Mouse (Mus musculus): Measurements from ENCODE around the gene Tbcc. TPM values are rescaled to one million over a fixed set of nuclear protein-coding genes. Genes with fewer than 3 reads are reported as not detected.
"Not testable (repeated sequence)": the region's sequence is repeated elsewhere in the genome, so short reads cannot be mapped to it uniquely, and the experiment has no call there.

Gene Tbcc
- 10 to 100 TPM; 15.9 to 16.6 TPM for total RNA-seq (2021)

DNA sequence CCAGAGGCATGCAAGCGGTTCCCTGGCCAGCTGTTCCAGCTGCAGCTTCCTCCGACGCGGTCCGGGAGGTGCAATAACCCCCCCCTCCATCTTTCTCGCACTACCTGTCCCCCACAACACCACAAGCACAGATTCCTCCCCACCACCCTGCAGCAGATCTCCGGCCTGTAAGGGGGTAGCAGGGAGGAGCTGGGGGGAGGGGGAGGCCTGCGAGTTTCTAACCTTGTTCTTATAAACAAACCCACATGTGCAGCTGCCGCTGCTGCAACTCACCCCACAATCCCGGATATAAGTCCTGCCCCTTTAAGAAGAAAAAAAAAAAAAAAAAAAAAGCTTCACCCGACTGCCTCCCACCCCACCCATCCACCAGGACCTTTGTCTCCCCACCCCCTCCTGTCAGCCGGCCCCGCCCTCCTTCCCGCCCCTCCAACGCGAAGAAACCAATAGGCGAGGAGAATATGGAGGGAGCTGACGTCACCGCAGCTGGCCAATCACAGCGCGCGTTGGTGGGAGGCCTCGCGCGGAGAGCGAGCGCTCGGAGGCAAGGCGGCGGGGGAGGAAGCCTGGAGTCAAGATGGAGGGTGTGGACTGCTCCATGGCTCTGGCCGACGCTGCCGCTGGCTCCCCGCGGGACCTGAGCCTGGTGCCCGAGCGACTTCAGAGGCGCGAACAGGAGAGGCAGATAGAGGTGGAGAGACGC is at the start of gene Tbcc:
TSS of gene Tbcc (plus strand) at position 569 of the 700 bp plus-strand sequence.
- peak; percentile 94 to 96 for DNase-seq
- intact Hi-C loops (cut with DNase I) = loop anchor here (1.0 kb wide), 1 partner anchor 108 kb away; the partner anchor contains the start of gene Rpl7l1

- intact Hi-C loops (cut with DNase I) = no loop called here
- no peak for DNase-seq
These were observed 47.5 kb upstream of the Tbcc start for GRCm38 (mm10) chr17:46843022-46843421.

DNA sequence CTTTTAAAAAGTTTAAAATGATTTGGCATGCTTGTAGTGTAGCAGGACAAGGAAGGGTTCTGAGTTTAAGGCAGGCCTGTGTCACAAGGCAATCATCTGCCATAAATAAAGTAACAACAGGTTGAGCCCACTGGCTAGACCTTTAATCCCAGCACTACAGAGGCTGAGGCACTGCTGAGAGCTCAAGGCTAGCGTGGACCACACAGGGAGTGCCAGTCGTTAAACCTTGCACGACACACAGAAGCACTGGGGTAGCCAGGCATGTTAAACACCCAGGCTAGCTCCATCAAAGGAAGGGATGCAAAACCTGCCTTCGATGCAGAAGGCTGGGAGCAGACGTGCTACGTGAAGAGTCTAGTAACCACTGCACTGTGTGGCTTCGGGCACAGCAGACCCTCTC is 46.8 kb upstream of the Tbcc start:
- DNase-seq = no peak
- intact Hi-C loops (cut with DNase I) = no loop called here

- intact Hi-C loops (cut with DNase I) = no loop called here
These were observed 45.7 kb upstream of the Tbcc start for GRCm38 (mm10) chr17:46844811-46845210.

GRCm38 (mm10) chr17:46845262-46845661 is 45.2 kb upstream of the Tbcc start:
- intact Hi-C loops (cut with DNase I) = no loop called here
- DNase-seq = no peak

More at GRCm38 (mm10) chr17:46844811-46845210, 45.7 kb upstream of the Tbcc start:
- no peak for DNase-seq

DNA sequence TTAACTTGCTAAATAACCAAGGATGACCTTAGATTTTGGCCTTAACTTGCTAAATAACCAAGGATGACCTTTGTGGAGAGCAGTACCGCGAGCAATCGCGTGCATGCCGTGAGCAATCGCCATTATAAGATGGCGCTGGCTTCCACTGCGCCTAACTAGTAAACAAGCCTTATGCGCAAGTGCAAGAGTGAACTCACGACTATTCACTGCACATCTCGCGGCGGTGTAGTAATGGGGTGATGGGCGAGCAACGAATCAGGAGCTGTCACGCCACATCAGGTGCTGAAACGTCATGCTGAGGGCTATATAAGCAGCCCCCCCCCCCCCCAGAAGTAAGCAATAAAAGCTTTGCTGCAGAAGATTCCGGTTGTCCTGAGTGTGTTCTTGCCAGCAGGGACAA is 43.9 kb upstream of the Tbcc start:
- intact Hi-C loops (cut with DNase I); DNase-seq: not testable (repeated sequence)

- no peak for DNase-seq
- intact Hi-C loops (cut with DNase I) = no loop called here
These were observed 43.3 kb upstream of the Tbcc start for GRCm38 (mm10) chr17:46847206-46847605.

DNA sequence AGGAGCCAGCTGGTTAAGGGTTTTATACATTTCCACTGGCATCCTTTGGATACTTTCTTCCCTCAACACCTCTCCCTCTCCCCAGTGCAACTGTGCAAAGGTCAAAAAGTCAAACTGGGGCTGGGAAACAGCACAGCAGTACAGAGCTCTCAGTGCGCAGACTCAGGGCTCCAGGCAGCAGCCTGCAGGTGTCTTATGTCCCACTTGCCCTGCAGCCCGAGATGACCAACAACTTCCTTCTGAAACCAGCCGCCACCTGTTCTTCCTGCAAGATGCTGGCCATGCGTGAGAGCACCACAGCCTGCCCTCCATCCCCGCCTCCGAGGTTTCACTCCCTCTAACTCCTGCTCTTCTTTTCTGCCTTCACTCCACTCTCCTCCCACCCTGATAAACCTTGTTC is 37.8 kb upstream of the Tbcc start:
- DNase-seq = no peak

GRCm38 (mm10) chr17:46853281-46853680 is 37.2 kb upstream of the Tbcc start:
- intact Hi-C loops (cut with DNase I) = loop anchor here (5.0 to 10.0 kb wide), 2 partner anchors 41 to 208 kb away; partner anchors contain the start of genes Klc4 and Mrpl2
- peak; percentile 73 for DNase-seq

More for the DNA sequence above, 37.8 kb upstream of the Tbcc start:
- intact Hi-C loops (cut with DNase I) = loop anchor here (5.0 to 10.0 kb wide), 2 partner anchors 40 to 208 kb away; partner anchors contain the start of genes Klc4 and Mrpl2

- intact Hi-C loops (cut with DNase I) = loop anchor here (2.0 to 10.0 kb wide), 3 partner anchors 21 to 209 kb away; partner anchors contain the start of genes Klc4 and Mrpl2
- DNase-seq = no peak
These were observed 36.4 kb upstream of the Tbcc start for GRCm38 (mm10) chr17:46854096-46854495.

- DNase-seq = peak in 1 of 2 experiments; percentile 41
- intact Hi-C loops (cut with DNase I) = loop anchor here (2.0 to 10.0 kb wide), 4 partner anchors 22 to 210 kb away; partner anchors contain the start of genes Klc4 and Mrpl2
These were observed 35.8 kb upstream of the Tbcc start for GRCm38 (mm10) chr17:46854640-46855110.

DNA sequence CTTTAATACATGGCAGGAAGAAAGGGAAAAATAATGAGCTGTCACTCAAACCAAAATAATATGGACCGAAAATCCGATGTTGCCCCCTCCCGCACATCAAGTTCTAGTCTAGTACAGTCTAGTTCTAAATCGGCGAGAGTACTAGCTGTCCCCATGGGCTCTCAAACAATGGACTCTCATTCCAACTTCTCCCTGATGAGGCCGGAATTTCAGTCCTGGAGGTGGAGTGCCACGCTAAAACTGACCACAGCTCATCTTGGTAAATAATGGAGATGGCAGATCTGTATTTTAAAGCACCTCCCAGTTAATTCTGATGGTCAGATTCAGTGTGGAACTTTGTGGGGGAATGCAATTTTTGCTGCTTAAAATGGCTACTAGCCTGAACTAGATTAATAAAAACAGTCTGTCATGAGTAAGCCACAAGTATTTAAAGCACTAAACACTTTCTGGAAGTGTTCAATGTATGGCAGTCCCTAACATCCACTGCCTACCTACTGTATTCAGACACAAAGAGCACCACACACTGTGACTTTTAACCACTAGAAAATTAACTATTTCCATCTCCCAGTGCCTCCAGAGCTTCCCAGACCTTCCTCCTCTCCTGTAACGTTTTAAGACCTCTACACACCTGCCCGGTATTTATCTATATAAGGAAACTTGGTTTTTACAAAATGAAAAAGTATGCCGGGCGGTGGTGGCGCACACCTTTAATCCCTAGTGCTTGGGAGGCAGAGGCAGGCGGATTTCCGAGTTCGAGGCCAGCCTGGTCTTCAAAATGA is 35.0 kb upstream of the Tbcc start:
- intact Hi-C loops (cut with DNase I) = loop anchor here (1.0 to 10.0 kb wide), 4 partner anchors 23 to 211 kb away; partner anchors contain the start of genes Klc4 and Mrpl2
- peak; percentile 45 to 46 for DNase-seq

DNA sequence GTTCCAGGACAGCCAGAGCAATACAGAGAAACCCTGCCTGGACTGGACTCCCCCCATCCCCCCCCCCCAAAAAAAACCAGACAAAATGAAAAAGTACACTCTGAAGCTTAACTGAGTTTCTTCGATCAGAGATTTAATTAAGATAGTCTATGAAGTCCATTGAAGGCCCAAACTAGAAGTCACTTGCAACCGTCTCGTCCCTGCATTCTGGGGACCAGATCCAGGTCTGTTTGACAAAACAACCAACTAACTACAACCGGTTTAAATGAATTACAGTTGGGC is 34.4 kb upstream of the Tbcc start:
- intact Hi-C loops (cut with DNase I) = loop anchor here (1.0 to 10.0 kb wide), 3 partner anchors 33 to 211 kb away; partner anchors contain the start of genes Klc4 and Mrpl2
- DNase-seq = no peak

DNA sequence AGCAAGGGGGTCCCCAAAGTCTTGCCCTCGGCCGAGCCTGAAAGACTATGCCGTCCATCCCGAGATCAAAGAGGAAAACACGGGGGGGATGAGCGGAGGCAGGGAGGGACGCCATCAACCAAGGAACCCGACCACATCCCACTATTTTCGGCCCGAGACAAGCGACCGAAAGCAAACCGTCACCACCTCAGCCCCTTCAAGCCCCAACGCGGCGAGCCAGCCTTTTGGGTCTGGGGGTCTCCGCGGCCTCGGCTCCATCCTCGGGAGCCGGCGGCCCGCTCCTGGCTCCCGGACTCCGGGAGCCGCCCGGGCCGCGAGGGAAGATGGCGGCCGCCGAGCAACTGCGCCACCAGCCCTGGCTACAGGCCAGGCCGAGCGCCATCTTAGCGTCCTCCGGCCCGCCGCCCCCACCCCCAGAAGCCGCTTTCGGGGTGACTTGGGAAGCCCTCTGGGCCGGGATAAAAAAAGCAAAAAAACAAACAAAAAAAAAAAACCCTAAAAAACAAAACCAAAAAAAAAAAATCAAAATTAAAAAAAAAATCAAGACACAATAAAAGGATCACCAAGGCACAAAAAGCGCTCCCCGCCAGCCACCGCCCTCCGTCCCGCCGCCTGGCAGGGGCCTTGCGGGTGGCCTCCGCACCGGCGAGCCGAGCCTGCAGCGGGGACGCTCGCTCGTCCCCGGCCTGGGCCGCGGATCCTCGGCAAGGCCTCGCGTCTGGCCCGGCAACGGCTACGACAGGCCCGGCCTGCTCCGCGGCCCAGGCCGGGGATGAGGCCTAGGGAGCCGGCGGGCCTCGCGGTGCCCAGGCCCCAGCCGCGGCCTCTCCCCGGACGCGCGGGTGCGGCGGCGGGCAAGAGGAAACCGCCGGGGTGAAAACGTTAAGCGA is 33.8 kb upstream of the Tbcc start:
- DNase-seq = peak; percentile 91
- intact Hi-C loops (cut with DNase I) = loop anchor here (1.0 to 10.0 kb wide), 4 partner anchors 33 to 212 kb away; partner anchors contain the start of genes Klc4, Mrpl2 and Rpl7l1

DNA sequence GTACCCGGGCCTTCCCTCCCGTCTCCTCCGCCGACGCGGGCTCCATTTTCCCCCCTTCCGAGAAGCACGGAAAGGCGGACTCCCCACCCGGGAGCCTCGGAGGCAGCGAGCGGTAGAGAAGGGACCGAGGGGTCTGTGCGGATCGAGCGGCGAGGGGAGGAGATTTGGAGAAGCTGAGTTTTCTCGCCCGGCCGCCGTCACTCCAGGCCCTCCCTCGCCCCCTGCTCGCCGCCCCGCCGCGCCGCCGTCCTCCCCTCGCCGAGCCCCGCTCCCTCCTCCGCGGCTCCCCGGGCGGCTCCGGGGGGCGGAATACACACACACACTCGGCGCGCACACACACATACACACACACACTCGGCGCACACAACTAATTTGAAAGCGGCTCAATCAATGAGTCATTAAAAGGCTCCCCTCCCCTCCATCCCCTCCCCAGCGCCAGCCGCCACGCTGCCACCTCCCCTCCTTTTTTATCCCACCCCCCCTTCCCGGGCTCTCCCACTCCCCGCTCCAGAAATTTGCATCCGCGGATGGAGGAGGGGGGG is 33.1 kb upstream of the Tbcc start:
- DNase-seq = peak; percentile 81 to 90
- intact Hi-C loops (cut with DNase I) = loop anchor here (1.0 to 10.0 kb wide), 3 partner anchors 75 to 213 kb away; partner anchors contain the start of genes Klc4, Mrpl2 and Rpl7l1

GRCm38 (mm10) chr17:46857903-46858748 is 32.4 kb upstream of the Tbcc start, which contains the start of gene Bicral:
Gene Bicral, minus strand, starts transcription at chr17:46858482.
- intact Hi-C loops (cut with DNase I) = loop anchor here (1.0 to 10.0 kb wide), 4 partner anchors 15 to 213 kb away; partner anchors contain the start of genes Klc4, Mrpl2 and Rpl7l1
- peak; percentile 77 to 82 for DNase-seq

DNA sequence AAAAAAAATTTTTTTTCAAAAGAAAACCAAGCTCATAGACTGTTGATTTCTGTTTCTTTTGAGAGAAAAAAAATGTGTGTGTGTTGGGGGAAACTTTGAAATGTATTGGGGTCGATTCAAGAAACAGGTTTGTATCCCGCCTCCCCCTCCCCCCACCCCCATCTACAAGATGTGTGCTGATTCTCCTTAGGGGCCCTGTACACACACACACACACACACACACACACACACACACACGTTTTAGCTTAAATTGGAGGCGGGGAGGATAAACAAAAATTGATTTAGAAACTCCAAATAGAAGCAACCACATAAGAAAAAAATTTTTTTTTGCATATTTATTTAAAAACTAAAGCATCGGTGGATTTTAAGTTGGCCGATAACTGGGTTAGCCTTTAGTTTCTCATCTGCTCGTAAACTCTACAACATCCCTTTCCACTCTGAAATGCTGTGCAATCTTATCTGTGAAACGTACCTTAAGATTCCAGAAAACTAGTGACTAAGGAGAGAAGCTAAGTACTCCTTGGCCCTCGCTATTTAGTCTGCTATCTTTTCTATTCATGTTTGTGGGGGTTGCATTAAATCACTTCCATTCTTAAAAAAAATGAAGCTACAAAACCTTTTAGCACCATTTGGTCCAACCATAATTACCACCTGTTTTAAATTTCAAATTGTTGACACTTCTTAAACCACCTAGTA is 31.6 kb upstream of the Tbcc start:
- intact Hi-C loops (cut with DNase I) = loop anchor here (2.0 to 10.0 kb wide), 3 partner anchors 14 to 214 kb away; partner anchors contain the start of genes Klc4 and Mrpl2

DNA sequence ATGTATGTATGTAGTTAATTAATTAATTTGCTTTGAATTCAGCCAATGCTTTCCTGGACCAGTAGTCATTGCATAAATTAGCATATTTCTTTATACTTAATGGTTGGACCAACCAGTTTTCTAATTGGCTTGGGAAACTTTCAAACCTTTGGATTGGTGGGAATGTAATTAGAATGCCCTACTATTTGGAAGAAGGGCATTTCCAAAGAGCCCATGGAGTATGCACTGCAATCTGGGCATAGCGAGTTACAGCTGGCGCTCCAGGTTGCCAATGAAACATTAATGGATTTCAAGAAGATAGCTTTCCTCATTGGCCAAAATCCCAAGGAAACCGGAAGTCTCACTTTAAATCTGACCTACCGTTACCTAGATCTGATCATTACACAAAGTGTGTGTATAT is 30.4 kb upstream of the Tbcc start:
- intact Hi-C loops (cut with DNase I) = no loop called here

More for the DNA sequence above, 31.6 kb upstream of the Tbcc start:
- no peak for DNase-seq

More for the DNA sequence above, 30.4 kb upstream of the Tbcc start:
- DNase-seq = no peak
